Mouse (Mus musculus) lung, embryonic 14.5 days (tissue): ENCODE data around the gene Adarb2. TPM values are rescaled to one million over a fixed set of nuclear protein-coding genes. Genes with fewer than 3 reads are reported as not detected.

Experiments
- ATAC-seq: fragments of 200-750 bp; cut with Nextera tagmentation; 2 replicates; pipeline ENCODE4 v1.8.0; 2017; ENCODE audit warnings: mild to moderate bottlenecking, moderate TSS enrichment, moderate library complexity; ENCODE audit not compliant: insufficient read depth
- DNase-seq: peaks from one replicate; pipeline ENCODE4 v3.0.0-alpha.2; 2015
- H3K27ac ChIP-seq: fragments of 300-500 bp; sonication (generic); 2 replicates; pipeline ENCODE4 v1.5.1; 2014; ENCODE audit warnings: low read depth, mild to moderate bottlenecking, moderate library complexity
- H3K27me3 ChIP-seq: fragments of 300-500 bp; sonication (generic); 2 replicates; pipeline ENCODE4 v1.6.1; 2014; ENCODE audit warnings: low read length, control low read depth; ENCODE audit not compliant: insufficient read depth
- H3K36me3 ChIP-seq: fragments of 300-500 bp; sonication (generic); 2 replicates; pipeline ENCODE4 v1.6.1; 2014; ENCODE audit warnings: control low read depth; ENCODE audit not compliant: insufficient read depth
- H3K4me1 ChIP-seq: fragments of 300-500 bp; sonication (generic); 2 replicates; pipeline ENCODE4 v1.6.1; 2014; ENCODE audit warnings: antibody characterized with exemption, control low read depth; ENCODE audit not compliant: insufficient read depth
- H3K4me2 ChIP-seq: fragments of 300-500 bp; sonication (generic); 2 replicates; pipeline ENCODE4 v1.6.1; 2014; ENCODE audit warnings: mild to moderate bottlenecking
- H3K4me3 ChIP-seq: fragments of 300-500 bp; sonication (generic); 2 replicates; pipeline ENCODE4 v1.5.1; 2014; ENCODE audit warnings: low read depth, low read length
- H3K9ac ChIP-seq: fragments of 300-500 bp; sonication (generic); 2 replicates; pipeline ENCODE4 v1.6.1; 2014
- H3K9me3 ChIP-seq: fragments of 300-500 bp; sonication (generic); 2 replicates; pipeline ENCODE4 v1.6.1; 2016; ENCODE audit warnings: low read depth, low read length, control low read depth
- CTCF ChIP-seq: IDR thresholded peaks from 2 replicates; pipeline ENCODE4 v1.5.1; 2016; ENCODE audit warnings: antibody characterized with exemption, low read depth
- WGBS: fragments of 180-500 bp; shearing (Covaris S2); extraction: QIAGEN DNeasy Blood & Tissue Kit; methylation state at CpG from one replicate; pipeline ENCODE4 v1.1.7; 2014; 5-methylcytosine and 5-hydroxymethylcytosine counted together
- polyA plus RNA-seq: library from polyadenylated mRNA; unstranded; fragments of >200 nt; fragmentation: Nextera tagmentation; extraction: Ambion mirVana; gene quantifications from 2 replicates; pipeline ENCODE4 v1.2.1, GENCODE M21; 2014

Adarb2 gene
- polyA plus RNA-seq, 1 experiment from 2014 or later, result 0.24 TPM

DNA sequence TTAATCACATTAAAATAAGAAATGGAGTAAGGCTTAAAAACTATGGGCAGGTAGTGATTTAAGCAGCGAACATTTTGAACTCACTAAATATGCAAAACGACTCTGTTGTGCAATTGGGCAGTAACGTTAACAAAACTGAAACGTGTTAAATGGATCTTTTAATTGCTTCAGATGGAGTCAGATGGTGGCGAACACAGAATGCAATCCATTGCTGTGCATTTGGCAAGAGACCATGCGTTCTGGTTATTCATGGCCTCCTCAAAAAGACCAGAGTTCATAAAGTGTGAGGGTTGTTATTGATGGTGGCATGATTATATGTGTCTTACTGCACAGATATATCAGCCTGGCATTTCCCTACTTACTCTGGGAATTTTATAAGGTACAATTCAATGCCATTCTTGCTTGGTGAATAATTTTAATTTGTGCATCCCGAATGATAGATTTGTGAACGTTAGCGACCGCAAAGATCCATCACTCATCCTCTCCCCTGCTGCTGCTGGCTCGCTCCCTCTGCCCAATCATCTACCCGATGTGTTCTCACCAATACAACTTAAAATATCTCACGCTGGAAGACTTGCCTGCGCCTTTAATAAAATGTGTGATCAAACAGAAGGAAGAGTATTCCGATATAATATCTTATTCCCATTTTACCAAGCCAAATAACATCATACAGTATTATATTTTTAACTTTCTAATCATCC lies 221.5 kb downstream of the Adarb2 start:
- no peak overlapping the region for H3K9ac ChIP-seq
- H3K27me3 ChIP-seq, result no peaks in the 10 kb centered on the region
- WGBS, result 83% methylated on average over 15 of the region's 15 CpGs
- no peaks in the 10 kb centered on the region for H3K36me3 ChIP-seq
- no peak for ATAC-seq
- no peaks in the 10 kb centered on the region for H3K4me1 ChIP-seq
- TF ChIP-seq CTCF, result no peak
- no peak overlapping the region for H3K4me3 ChIP-seq
- no peak overlapping the region for H3K4me2 ChIP-seq
- no peaks in the 10 kb centered on the region for H3K9me3 ChIP-seq
- no peak overlapping the region for H3K27ac ChIP-seq
- DNase-seq, result no peak

DNA sequence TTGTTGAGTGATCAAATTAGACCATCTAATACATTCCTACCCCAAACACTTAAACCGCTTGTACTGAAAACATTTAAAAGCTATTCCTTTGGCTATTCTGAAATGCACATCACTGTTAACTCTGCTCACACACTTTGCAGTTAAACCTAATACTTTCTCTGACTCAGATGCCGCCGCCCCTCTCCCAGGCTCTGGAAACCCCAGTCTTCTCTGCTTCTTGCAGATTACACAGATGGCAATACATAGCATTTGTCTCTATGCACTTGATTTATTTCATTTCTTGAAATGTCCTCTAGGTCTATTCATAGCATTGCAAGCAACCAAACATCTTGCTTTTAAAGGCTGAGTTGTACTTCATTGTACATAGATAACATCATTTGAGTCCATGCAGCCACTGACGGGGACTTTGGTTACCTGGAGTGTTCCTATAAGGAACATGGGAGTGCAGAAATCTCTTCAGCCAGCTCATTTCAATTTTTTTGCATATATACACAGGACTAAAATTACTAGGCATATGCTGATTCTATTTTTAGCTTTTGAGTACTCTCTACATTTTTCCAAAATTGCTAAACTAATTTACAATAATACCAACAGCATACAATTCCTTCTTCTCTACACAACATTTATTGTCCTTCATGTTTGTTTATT lies 236.6 kb downstream of the Adarb2 start:
- no peak for ATAC-seq

DNA sequence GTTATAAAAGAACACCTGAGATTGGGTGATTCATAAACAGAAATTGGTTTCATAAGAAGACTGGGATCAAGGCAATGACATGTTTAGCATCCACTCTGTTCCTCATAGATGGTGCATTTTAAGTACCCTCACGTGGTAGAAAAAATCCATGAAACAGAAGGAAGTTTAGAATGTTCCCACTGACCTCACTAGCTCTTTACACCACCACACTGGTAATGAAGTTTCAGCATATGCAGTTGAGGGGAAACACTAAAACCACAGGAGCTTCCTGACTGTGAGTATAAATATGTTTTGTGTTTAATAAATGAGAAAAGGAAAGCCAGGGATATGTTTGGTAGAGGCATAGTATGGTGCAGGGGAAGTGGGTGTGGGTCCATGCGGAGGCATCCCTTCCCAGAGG lies 242.7 kb downstream of the Adarb2 start:
- WGBS, result 77% methylated on average over 2 of the region's 2 CpGs
- no peak overlapping the region for H3K27ac ChIP-seq
- H3K36me3 ChIP-seq, result no peaks in the 10 kb centered on the region
- no peak overlapping the region for H3K4me3 ChIP-seq
- H3K4me1 ChIP-seq, result no peaks in the 10 kb centered on the region
- ATAC-seq (no peak), DNase-seq (no peak)
- no peak overlapping the region for H3K9ac ChIP-seq
- TF ChIP-seq CTCF, result no peak
- H3K9me3 ChIP-seq, result no peaks in the 10 kb centered on the region
- H3K27me3 ChIP-seq, result no peaks in the 10 kb centered on the region
- no peak overlapping the region for H3K4me2 ChIP-seq

More for the DNA sequence above, 236.6 kb downstream of the Adarb2 start:
- Histone ChIP-seq H3K4me2 (no peak overlapping the region), H3K4me1 (no peaks in the 10 kb centered on the region), H3K27ac (no peak overlapping the region), H3K9me3 (no peaks in the 10 kb centered on the region), H3K4me3 (no peak overlapping the region), H3K9ac (no peak overlapping the region), H3K27me3 (no peaks in the 10 kb centered on the region), H3K36me3 (no peaks in the 10 kb centered on the region)
- DNase-seq, result no peak
- 87% methylated on average over 4 of the region's 4 CpGs for WGBS
- no peak for TF ChIP-seq CTCF

DNA sequence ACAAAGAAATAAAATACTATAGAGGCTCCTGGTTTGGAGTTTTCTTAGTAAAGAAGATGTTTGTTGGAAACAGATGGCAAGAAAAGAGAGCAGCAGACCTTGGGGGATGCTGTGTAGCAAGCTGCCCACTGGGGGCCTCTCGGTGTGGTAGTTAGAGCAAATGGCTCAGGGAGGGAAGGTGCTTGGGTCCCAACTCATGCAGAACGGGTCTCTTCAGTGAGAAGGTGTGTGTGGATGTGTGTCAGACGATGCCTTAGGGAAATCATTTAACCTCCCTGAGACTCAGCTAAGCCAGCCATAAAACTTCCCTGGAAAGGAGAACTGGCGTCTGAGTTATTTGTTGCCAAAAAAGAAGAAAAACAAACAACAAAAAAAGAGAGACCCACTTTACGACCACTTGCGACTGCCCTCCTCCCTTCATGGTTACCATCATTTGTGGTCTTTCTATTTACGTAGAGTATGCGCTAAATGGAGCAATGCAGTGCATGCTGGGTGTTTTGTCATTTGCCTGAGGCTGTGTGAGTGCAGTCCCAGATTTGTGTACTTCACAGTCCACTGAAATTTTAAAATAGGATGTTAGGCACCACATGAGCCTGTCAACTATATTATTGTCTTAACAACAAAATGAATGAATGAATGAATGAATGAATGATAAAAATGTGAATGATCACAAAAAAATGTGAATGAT lies 245.7 kb downstream of the Adarb2 start:
- WGBS, result 53% methylated on average over 8 of the region's 8 CpGs
- ATAC-seq, result no peak
- no peak overlapping the region for H3K4me2 ChIP-seq
- no peaks in the 10 kb centered on the region for H3K36me3 ChIP-seq
- no peak overlapping the region for H3K27ac ChIP-seq
- no peak overlapping the region for H3K4me3 ChIP-seq
- no peaks in the 10 kb centered on the region for H3K27me3 ChIP-seq
- no peaks in the 10 kb centered on the region for H3K4me1 ChIP-seq
- H3K9me3 ChIP-seq, result no peaks in the 10 kb centered on the region
- H3K9ac ChIP-seq, result no peak overlapping the region
- TF ChIP-seq CTCF, result no peak
- no peak for DNase-seq

DNA sequence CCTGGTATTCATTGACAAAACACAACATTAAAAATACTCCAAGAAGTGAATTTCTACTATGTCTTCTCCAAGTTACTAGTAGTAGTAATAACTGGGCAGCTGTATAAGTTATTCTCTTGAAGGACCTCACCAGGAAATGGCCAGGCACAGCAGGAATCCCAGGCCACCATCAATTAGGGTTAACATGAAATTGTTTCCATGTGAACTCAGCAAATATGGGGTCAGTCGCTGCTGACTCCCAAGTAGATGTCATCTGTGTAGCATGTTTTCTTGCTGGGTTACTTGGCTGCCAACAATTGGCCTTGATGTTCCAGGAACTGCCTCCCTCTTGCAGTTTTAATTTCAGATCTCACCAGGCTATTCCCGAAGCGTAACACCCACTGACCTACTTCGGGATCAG lies 248.9 kb downstream of the Adarb2 start:
- Histone ChIP-seq H3K4me2 (no peak overlapping the region), H3K27me3 (no peaks in the 10 kb centered on the region), H3K9me3 (no peaks in the 10 kb centered on the region), H3K4me1 (no peaks in the 10 kb centered on the region), H3K9ac (no peak overlapping the region), H3K36me3 (no peaks in the 10 kb centered on the region), H3K4me3 (no peak overlapping the region), H3K27ac (no peak overlapping the region)
- TF ChIP-seq CTCF, result no peak
- no peak for ATAC-seq
- 83% methylated on average over 4 of the region's 4 CpGs for WGBS
- no peak for DNase-seq

DNA sequence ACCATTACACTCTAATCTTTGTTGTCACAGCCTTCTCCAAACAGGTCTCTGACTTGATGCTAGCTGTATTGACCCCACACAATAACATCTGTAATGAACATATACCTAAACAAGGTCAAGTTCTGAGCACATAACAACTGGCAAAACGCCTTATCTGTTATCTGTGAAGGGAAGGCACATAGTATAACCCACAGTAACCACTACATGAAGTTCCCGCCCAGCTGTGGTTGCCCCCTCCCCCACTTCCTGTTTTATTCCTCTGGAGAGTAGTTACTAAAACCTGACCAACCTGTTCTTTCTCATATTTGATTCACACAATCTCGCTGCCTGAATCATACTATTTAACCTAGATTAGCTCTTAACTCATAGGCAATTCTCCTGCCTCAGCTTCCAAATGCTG lies 254.2 kb downstream of the Adarb2 start:
- Histone ChIP-seq H3K9ac (no peak overlapping the region), H3K4me2 (no peak overlapping the region), H3K27ac (no peak overlapping the region), H3K36me3 (no peaks in the 10 kb centered on the region), H3K9me3 (no peaks in the 10 kb centered on the region), H3K27me3 (no peaks in the 10 kb centered on the region), H3K4me3 (no peak overlapping the region), H3K4me1 (no peaks in the 10 kb centered on the region)
- WGBS, result 62% methylated on average over 3 of the region's 3 CpGs
- no peak for DNase-seq
- no peak for TF ChIP-seq CTCF
- ATAC-seq, result no peak

DNA sequence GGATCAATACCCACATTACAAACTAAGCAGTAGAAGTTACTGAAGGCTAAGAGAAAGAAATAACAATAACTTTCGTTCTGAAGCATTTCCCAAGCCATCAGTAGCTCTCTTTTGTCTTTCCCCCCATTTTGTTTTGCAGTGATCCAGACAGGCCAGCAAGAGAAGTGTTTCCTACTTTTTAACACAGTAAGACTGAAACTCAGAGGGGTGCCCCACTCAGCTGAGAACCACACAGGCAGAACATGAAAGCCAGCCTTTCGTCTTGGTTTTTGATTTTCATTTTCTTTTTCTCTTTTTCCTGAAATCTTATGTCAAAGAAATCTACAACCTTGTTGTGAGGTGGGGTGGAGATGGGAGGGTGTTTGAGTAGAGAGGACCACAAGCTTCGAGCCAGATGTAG lies 255.2 kb downstream of the Adarb2 start:
- no peak overlapping the region for H3K4me2 ChIP-seq
- no peak overlapping the region for H3K9ac ChIP-seq
- H3K27ac ChIP-seq, result no peak overlapping the region
- no peak overlapping the region for H3K4me3 ChIP-seq
- no peak for TF ChIP-seq CTCF
- DNase-seq (no peak), ATAC-seq (no peak)
- no peaks in the 10 kb centered on the region for H3K27me3 ChIP-seq
- 75% methylated on average over 3 of the region's 3 CpGs for WGBS
- H3K36me3 ChIP-seq, result no peaks in the 10 kb centered on the region
- H3K4me1 ChIP-seq, result no peaks in the 10 kb centered on the region
- H3K9me3 ChIP-seq, result no peaks in the 10 kb centered on the region
